Mouse (Mus musculus) adrenal gland, postnatal 4 days (tissue): ENCODE measurements around the gene Riok2. TPM values are rescaled to one million over a fixed set of nuclear protein-coding genes. Genes with fewer than 3 reads are reported as not detected.

Experiments
- total RNA-seq, 2 experiments: library from RNA; stranded (reverse); gene quantifications; 2 replicates each; pipeline ENCODE4 v1.2.3; 2021

Gene Riok2
- total RNA-seq, 2 experiments from 2014 or later: 37.6 to 40.8 TPM

Other genes with a start within 250 kb of the Riok2 start
- 10 to 100 TPM; 15.2 to 16.0 TPM for gene Lix1, start 28.4 kb downstream of the Riok2 start, total RNA-seq